Mouse (Mus musculus): ENCODE results near the gene Scube2.

The Scube2 gene

GRCm38 (mm10) chr7:109852017-109852416, 13.5 kb downstream of the Scube2 start:
- DNase-seq (ENCODE audit: low spot score in 2 of 2): no peak

GRCm38 (mm10) chr7:109850531-109850930, 14.9 kb downstream of the Scube2 start:
- no peak for DNase-seq (ENCODE audit: low spot score in 2 of 2)

GRCm38 (mm10) chr7:109849750-109850434, 15.6 kb downstream of the Scube2 start:
- DNase-seq (ENCODE audit: low spot score in 2 of 2): no peak

- DNase-seq (ENCODE audit: low spot score in 2 of 2): no peak
Observed at GRCm38 (mm10) chr7:109848867-109849733, 16.4 kb downstream of the Scube2 start.

- DNase-seq (ENCODE audit: low spot score in 2 of 2): no peak
Observed at GRCm38 (mm10) chr7:109844100-109844499, 21.4 kb downstream of the Scube2 start.

- DNase-seq (ENCODE audit: low spot score in 2 of 2): no peak
Observed at GRCm38 (mm10) chr7:109841618-109842418, 23.7 kb downstream of the Scube2 start.

- no peak for DNase-seq (ENCODE audit: low spot score in 2 of 2)
Observed at GRCm38 (mm10) chr7:109841031-109841430, 24.4 kb downstream of the Scube2 start.

GRCm38 (mm10) chr7:109838613-109839012, 26.9 kb downstream of the Scube2 start:
- no peak for DNase-seq (ENCODE audit: low spot score in 2 of 2)

- DNase-seq (ENCODE audit: low spot score in 2 of 2): no peak
Observed at GRCm38 (mm10) chr7:109837651-109838050, 27.8 kb downstream of the Scube2 start.

- no peak for DNase-seq (ENCODE audit: low spot score in 2 of 2)
Observed at GRCm38 (mm10) chr7:109834894-109835293, 30.6 kb downstream of the Scube2 start.

GRCm38 (mm10) chr7:109831376-109831775, 34.1 kb downstream of the Scube2 start:
- DNase-seq (ENCODE audit: low spot score in 2 of 2): no peak

- no peak for DNase-seq (ENCODE audit: low spot score in 2 of 2)
Observed at GRCm38 (mm10) chr7:109826911-109827310, 38.6 kb downstream of the Scube2 start.

GRCm38 (mm10) chr7:109825293-109825692, 40.2 kb downstream of the Scube2 start:
- DNase-seq (ENCODE audit: low spot score in 2 of 2): no peak

GRCm38 (mm10) chr7:109818600-109818999, 46.9 kb downstream of the Scube2 start:
- DNase-seq (ENCODE audit: low spot score in 2 of 2): no peak

- DNase-seq (ENCODE audit: low spot score in 2 of 2): no peak
Observed at GRCm38 (mm10) chr7:109817954-109818353, 47.5 kb downstream of the Scube2 start.

- no peak for DNase-seq (ENCODE audit: low spot score in 2 of 2)
Observed at GRCm38 (mm10) chr7:109813330-109814140, 51.9 kb downstream of the Scube2 start.

GRCm38 (mm10) chr7:109807616-109808485, 57.6 kb downstream of the Scube2 start:
- no peak for DNase-seq (ENCODE audit: low spot score in 2 of 2)

- no peak for DNase-seq (ENCODE audit: low spot score in 2 of 2)
Observed at GRCm38 (mm10) chr7:109804843-109805242, 60.6 kb downstream of the Scube2 start.

- no peak for DNase-seq (ENCODE audit: low spot score in 2 of 2)
Observed at GRCm38 (mm10) chr7:109804355-109804754, 61.1 kb downstream of the Scube2 start.

- DNase-seq (ENCODE audit: low spot score in 2 of 2): no peak
Observed at GRCm38 (mm10) chr7:109803516-109803915, 62.0 kb downstream of the Scube2 start.

Data from urinary bladder, postnatal 36 days (tissue).